Mouse (Mus musculus): ENCODE results near the gene Lamb3. TPM values are rescaled to one million over a fixed set of nuclear protein-coding genes. Genes with fewer than 3 reads are reported as not detected.

Gene Lamb3
- polyA plus RNA-seq, 1 experiment from 2014 or later = 3.1 TPM

DNA sequence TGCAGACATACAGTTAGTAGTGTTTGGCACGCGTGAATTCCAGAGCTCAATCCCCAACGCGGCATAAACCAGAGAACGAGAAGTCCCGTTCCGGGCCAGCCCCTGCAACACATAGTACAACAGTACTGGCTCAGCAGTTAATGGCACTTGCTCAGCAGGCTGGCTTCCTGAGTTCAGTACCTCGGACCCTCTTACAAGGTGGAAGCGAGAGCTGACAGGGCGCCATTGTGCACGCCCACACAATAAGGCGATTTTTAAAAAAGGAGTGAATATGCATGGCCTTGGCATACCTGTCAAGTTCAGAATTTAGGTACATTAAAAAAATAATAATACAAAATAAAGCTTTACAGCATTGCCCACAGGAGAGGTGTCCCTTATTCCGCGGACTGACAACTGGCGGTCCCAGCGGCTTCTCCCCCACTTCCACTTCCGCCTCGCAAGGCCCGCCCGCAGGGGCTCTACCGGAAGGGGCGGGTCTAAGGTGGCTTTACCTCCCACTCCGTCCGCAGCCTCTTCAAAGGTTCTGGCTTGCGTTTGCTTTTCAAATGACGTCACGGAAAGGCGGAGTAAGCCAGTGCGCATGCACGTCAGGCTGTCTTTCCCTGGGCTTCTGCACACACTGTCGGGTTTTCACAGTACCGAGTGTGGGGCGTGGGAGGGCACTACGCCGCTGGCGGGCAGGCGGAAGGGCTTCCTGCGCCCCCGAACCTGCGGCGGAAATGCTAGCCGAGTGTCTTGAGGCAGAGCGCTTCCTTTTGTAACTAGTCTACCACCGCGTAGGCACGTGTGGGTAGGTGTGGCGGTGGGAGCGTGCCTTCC, 34.3 kb upstream of the Lamb3 start:
- ATAC-seq (ENCODE audit: insufficient number of reproducible peaks, insufficient read depth, low FRiP score, low read depth) = peak; percentile 99
- H3K4me3 ChIP-seq (ENCODE audit: control insufficient read depth in 1 of 2, insufficient read depth in 1 of 2, low read depth in 1 of 2, low read length in 2 of 2) = peak overlapping the region; percentile 80 to 81
- H3K4me1 ChIP-seq (ENCODE audit: control insufficient read depth in 2 of 2, insufficient read depth in 2 of 2, low read length in 2 of 2) = peaks cover 14 to 36% of the 10 kb centered on the region in 2 experiments
- H3K36me3 ChIP-seq (ENCODE audit: control insufficient read depth, insufficient read depth, low read length) = peaks cover 3% of the 10 kb centered on the region; the same call in 1 of the 2 replicates
- peak overlapping the region; percentile 84 for H3K4me2 ChIP-seq (ENCODE audit: low read length)
- peak overlapping the region; percentile 89 for H3K9ac ChIP-seq (ENCODE audit: low read length)
- WGBS = under 1% methylated on average over 48 of the region's 48 CpGs
- no peaks in the 10 kb centered on the region for H3K9me3 ChIP-seq (ENCODE audit: control insufficient read depth, low read length)
- H3K27me3 ChIP-seq (ENCODE audit: control insufficient read depth, insufficient read depth, low read length) = no peaks in the 10 kb centered on the region
- peak overlapping the region; percentile 91 to 92 for H3K27ac ChIP-seq (replicated peaks in 1 of 2; ENCODE audit: control insufficient read depth in 1 of 2, insufficient read depth in 1 of 2, low read depth in 2 of 2, low read length in 2 of 2)

DNA sequence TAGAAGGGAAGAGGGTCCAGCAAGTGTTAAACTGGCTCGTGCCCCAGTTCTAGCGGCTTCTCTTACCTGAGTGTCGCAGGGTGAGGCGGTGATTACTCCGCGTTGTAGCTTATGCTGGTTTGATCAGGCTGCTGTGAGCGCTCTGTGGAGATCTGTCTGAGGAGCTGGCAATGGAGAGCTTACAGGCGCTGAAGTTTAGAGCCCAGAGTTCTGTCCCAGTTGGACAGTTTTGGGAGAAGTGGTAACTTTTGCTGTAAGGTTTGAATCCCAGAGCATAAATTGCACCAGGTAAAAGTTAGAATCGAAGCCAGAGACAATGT, 33.7 kb upstream of the Lamb3 start:
- peak overlapping the region; percentile 91 to 92 for H3K27ac ChIP-seq (replicated peaks in 1 of 2; ENCODE audit: control insufficient read depth in 1 of 2, insufficient read depth in 1 of 2, low read depth in 2 of 2, low read length in 2 of 2)
- H3K9me3 ChIP-seq (ENCODE audit: control insufficient read depth, low read length) = no peaks in the 10 kb centered on the region
- H3K9ac ChIP-seq (ENCODE audit: low read length) = peak overlapping the region; percentile 89
- peaks cover 3% of the 10 kb centered on the region; the same call in 1 of the 2 replicates for H3K36me3 ChIP-seq (ENCODE audit: control insufficient read depth, insufficient read depth, low read length)
- peak overlapping the region; percentile 80 to 81 for H3K4me3 ChIP-seq (ENCODE audit: control insufficient read depth in 1 of 2, insufficient read depth in 1 of 2, low read depth in 1 of 2, low read length in 2 of 2)
- peaks cover 14 to 36% of the 10 kb centered on the region in 2 experiments for H3K4me1 ChIP-seq (ENCODE audit: control insufficient read depth in 2 of 2, insufficient read depth in 2 of 2, low read length in 2 of 2)
- 16% methylated on average over 9 of the region's 9 CpGs for WGBS
- no peaks in the 10 kb centered on the region for H3K27me3 ChIP-seq (ENCODE audit: control insufficient read depth, insufficient read depth, low read length)
- H3K4me2 ChIP-seq (ENCODE audit: low read length) = peak overlapping the region; percentile 84
- ATAC-seq (ENCODE audit: insufficient number of reproducible peaks, insufficient read depth, low FRiP score, low read depth) = no peak; the same call in 1 of the 2 replicates

DNA sequence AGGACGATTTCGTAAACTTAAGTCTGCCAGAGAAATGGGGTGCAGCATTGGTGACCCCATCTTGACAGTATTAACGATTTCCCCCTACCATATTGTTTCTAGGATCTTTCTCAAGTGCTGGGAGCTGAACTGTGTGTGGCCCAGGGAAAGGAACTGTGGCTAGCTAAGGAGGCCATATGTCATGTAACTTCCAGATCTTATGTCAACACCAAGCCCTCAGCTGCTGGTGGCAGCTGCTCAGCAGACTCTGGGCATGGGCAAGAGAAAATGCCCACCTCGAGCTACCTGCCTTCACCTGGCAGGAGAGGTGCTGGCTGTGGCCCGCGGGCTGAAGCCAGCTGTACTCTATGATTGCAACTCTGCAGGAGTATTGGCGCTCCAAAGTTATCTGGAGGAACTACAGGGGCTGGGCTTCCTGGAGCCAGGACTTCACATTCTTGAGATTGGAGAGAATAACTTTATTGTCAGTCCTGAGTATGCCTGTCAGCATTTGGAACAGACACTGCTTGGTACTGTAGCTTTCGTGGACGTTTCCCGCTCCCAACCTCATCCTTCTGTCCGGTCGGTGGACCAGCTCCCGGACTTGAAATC, 33.3 kb upstream of the Lamb3 start:
- Histone ChIP-seq H3K4me3 (ENCODE audit: control insufficient read depth in 1 of 2, insufficient read depth in 1 of 2, low read depth in 1 of 2, low read length in 2 of 2) (peak overlapping the region; percentile 80 to 81), H3K4me1 (ENCODE audit: control insufficient read depth in 2 of 2, insufficient read depth in 2 of 2, low read length in 2 of 2) (peaks cover 14 to 36% of the 10 kb centered on the region in 2 experiments), H3K9me3 (ENCODE audit: control insufficient read depth, low read length) (no peaks in the 10 kb centered on the region), H3K27ac (replicated peaks in 1 of 2; ENCODE audit: control insufficient read depth in 1 of 2, insufficient read depth in 1 of 2, low read depth in 2 of 2, low read length in 2 of 2) (peak overlapping the region; percentile 91 to 92), H3K9ac (ENCODE audit: low read length) (peak overlapping the region; percentile 89), H3K4me2 (ENCODE audit: low read length) (peak overlapping the region; percentile 84), H3K36me3 (ENCODE audit: control insufficient read depth, insufficient read depth, low read length) (peaks cover 3% of the 10 kb centered on the region; the same call in 1 of the 2 replicates), H3K27me3 (ENCODE audit: control insufficient read depth, insufficient read depth, low read length) (no peaks in the 10 kb centered on the region)
- WGBS = 48% methylated on average over 13 of the region's 13 CpGs
- no peak for ATAC-seq (ENCODE audit: insufficient number of reproducible peaks, insufficient read depth, low FRiP score, low read depth)

DNA sequence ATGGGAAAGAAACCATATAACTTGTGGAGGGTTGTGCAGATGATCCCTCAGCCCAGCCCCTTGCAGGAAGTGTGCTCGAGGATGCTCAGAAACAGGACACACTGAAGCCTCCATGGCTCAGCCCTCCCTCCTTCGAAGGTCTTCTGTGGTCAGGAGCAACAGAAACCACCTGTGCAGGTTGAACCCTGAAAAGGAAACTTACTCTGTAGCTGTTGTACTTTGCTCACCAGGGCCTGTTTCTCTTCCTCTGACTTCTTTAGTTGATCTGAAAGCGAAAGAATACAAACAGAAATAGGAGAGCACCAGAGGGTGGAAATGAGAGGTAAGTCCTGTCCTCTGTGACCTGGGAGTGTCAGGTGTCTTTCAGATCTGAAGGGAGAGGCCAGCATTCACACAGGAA, 26.4 kb upstream of the Lamb3 start:
- WGBS = 82% methylated on average over 3 of the region's 3 CpGs
- peaks cover 3% of the 10 kb centered on the region; the same call in 1 of the 2 replicates for H3K36me3 ChIP-seq (ENCODE audit: control insufficient read depth, insufficient read depth, low read length)
- no peak overlapping the region for H3K27ac ChIP-seq (replicated peaks in 1 of 2; ENCODE audit: control insufficient read depth in 1 of 2, insufficient read depth in 1 of 2, low read depth in 2 of 2, low read length in 2 of 2)
- H3K9ac ChIP-seq (ENCODE audit: low read length) = no peak overlapping the region
- H3K4me1 ChIP-seq (ENCODE audit: control insufficient read depth in 2 of 2, insufficient read depth in 2 of 2, low read length in 2 of 2) = no peaks in the 10 kb centered on the region
- ATAC-seq (ENCODE audit: insufficient number of reproducible peaks, insufficient read depth, low FRiP score, low read depth) = no peak
- no peak overlapping the region for H3K4me2 ChIP-seq (ENCODE audit: low read length)
- no peak overlapping the region for H3K4me3 ChIP-seq (ENCODE audit: control insufficient read depth in 1 of 2, insufficient read depth in 1 of 2, low read depth in 1 of 2, low read length in 2 of 2)
- no peaks in the 10 kb centered on the region for H3K9me3 ChIP-seq (ENCODE audit: control insufficient read depth, low read length)
- H3K27me3 ChIP-seq (ENCODE audit: control insufficient read depth, insufficient read depth, low read length) = no peaks in the 10 kb centered on the region

DNA sequence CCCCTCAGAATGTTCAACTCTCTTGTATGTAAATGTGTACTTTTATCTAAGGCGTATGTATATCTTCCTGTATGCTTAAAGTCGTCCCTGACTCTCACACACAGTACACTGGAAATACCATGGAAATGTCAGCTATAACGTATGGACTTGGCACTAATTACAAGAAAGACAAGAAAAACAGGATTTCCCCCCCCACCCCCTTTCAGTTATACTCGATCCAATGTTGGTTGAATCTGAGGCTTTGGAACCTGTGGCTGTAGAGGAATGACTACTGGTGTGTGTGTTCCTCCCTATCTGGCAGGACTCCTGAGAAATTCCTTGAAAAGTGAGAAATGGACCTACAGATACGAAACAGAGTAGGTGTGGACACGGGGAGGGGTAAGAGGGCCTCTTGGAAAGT, 19.2 kb upstream of the Lamb3 start:
- 67% methylated on average over 6 of the region's 6 CpGs for WGBS

DNA sequence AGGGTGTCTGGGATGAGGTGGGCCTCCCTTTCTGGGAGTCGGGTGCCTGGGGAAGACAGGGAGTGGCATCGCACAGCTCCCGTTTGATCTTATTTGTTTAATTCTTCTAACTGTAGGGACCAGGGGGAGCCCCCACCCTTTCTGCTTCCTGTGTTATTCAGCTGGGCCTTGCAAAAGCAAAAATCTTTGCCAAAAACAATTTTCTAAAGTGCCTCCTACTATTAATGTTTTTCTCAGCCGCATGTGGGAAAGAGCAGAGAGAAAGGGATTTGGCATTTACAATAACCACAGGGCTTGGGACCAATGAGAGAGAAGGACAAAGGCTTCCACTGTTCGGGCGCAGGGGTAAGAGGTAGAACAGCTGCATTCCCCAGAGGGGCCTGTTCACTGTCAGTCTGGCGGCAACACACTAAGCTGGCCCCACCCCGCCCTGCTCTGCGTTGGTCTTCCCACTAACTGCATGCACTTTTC, 18.3 kb upstream of the Lamb3 start:
- no peaks in the 10 kb centered on the region for H3K36me3 ChIP-seq (ENCODE audit: control insufficient read depth, insufficient read depth, low read length)
- H3K4me1 ChIP-seq (ENCODE audit: control insufficient read depth in 2 of 2, insufficient read depth in 2 of 2, low read length in 2 of 2) = peaks cover 36 to 41% of the 10 kb centered on the region in 2 experiments
- H3K4me2 ChIP-seq (ENCODE audit: low read length) = peak overlapping the region; percentile 17
- H3K27ac ChIP-seq (replicated peaks in 1 of 2; ENCODE audit: control insufficient read depth in 1 of 2, insufficient read depth in 1 of 2, low read depth in 2 of 2, low read length in 2 of 2) = peak overlapping the region; percentile 82 to 89
- peak; percentile 95 for ATAC-seq (ENCODE audit: insufficient number of reproducible peaks, insufficient read depth, low FRiP score, low read depth)
- no peak overlapping the region for H3K9ac ChIP-seq (ENCODE audit: low read length)
- H3K9me3 ChIP-seq (ENCODE audit: control insufficient read depth, low read length) = no peaks in the 10 kb centered on the region
- no peak overlapping the region for H3K4me3 ChIP-seq (ENCODE audit: control insufficient read depth in 1 of 2, insufficient read depth in 1 of 2, low read depth in 1 of 2, low read length in 2 of 2)
- 5% methylated on average over 9 of the region's 9 CpGs for WGBS
- H3K27me3 ChIP-seq (ENCODE audit: control insufficient read depth, insufficient read depth, low read length) = no peaks in the 10 kb centered on the region

More for the DNA sequence above, 19.2 kb upstream of the Lamb3 start:
- no peak overlapping the region for H3K9ac ChIP-seq (ENCODE audit: low read length)
- H3K36me3 ChIP-seq (ENCODE audit: control insufficient read depth, insufficient read depth, low read length) = no peaks in the 10 kb centered on the region
- peaks cover 36 to 41% of the 10 kb centered on the region in 2 experiments for H3K4me1 ChIP-seq (ENCODE audit: control insufficient read depth in 2 of 2, insufficient read depth in 2 of 2, low read length in 2 of 2)
- no peaks in the 10 kb centered on the region for H3K27me3 ChIP-seq (ENCODE audit: control insufficient read depth, insufficient read depth, low read length)
- ATAC-seq (ENCODE audit: insufficient number of reproducible peaks, insufficient read depth, low FRiP score, low read depth) = no peak
- no peak overlapping the region for H3K4me3 ChIP-seq (ENCODE audit: control insufficient read depth in 1 of 2, insufficient read depth in 1 of 2, low read depth in 1 of 2, low read length in 2 of 2)
- no peaks in the 10 kb centered on the region for H3K9me3 ChIP-seq (ENCODE audit: control insufficient read depth, low read length)
- peak overlapping the region; percentile 82 to 89 for H3K27ac ChIP-seq (replicated peaks in 1 of 2; ENCODE audit: control insufficient read depth in 1 of 2, insufficient read depth in 1 of 2, low read depth in 2 of 2, low read length in 2 of 2)
- no peak overlapping the region for H3K4me2 ChIP-seq (ENCODE audit: low read length)

DNA sequence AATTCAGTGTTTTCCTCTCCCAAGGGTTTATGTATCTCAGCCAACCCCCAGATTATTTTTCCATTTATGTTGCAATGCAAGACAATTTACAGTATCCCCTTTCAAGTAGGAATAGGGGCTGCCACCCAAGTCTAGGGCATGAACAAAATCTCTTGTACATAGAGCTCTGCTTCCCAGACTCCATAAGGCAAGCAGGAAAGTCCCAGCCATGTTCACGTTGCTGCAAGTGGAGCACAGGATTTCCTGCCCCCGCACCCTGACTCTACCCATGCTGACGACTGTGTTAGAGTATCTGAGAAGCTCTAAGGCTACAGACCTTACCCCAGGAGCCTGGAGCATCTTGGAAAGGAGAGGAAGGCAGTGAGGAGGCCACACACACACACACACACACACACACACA, 17.7 kb upstream of the Lamb3 start:
- peak; percentile 36; the same call in 1 of the 2 replicates for ATAC-seq (ENCODE audit: insufficient number of reproducible peaks, insufficient read depth, low FRiP score, low read depth)
- H3K27ac ChIP-seq (replicated peaks in 1 of 2; ENCODE audit: control insufficient read depth in 1 of 2, insufficient read depth in 1 of 2, low read depth in 2 of 2, low read length in 2 of 2) = peak overlapping the region; percentile 82 to 89
- no peak overlapping the region; the same call in 1 of the 2 replicates for H3K4me2 ChIP-seq (ENCODE audit: low read length)
- H3K4me1 ChIP-seq (ENCODE audit: control insufficient read depth in 2 of 2, insufficient read depth in 2 of 2, low read length in 2 of 2) = peaks cover 36 to 41% of the 10 kb centered on the region in 2 experiments
- no peaks in the 10 kb centered on the region for H3K27me3 ChIP-seq (ENCODE audit: control insufficient read depth, insufficient read depth, low read length)
- WGBS = 16% methylated on average over 3 of the region's 3 CpGs
- H3K4me3 ChIP-seq (ENCODE audit: control insufficient read depth in 1 of 2, insufficient read depth in 1 of 2, low read depth in 1 of 2, low read length in 2 of 2) = no peak overlapping the region
- H3K9me3 ChIP-seq (ENCODE audit: control insufficient read depth, low read length) = no peaks in the 10 kb centered on the region
- H3K36me3 ChIP-seq (ENCODE audit: control insufficient read depth, insufficient read depth, low read length) = no peaks in the 10 kb centered on the region
- no peak overlapping the region; the same call in 1 of the 2 replicates for H3K9ac ChIP-seq (ENCODE audit: low read length)
